Mouse (Mus musculus) frontal cortex, adult 2 months (tissue): ENCODE measurements around the gene Vmn1r211. TPM values are rescaled to one million over a fixed set of nuclear protein-coding genes. Genes with fewer than 3 reads are reported as not detected.
A peak's percentile ranks its signal among the peaks of the same experiment; 100 is the strongest.
"Not testable (repeated sequence)": the region's sequence is repeated elsewhere in the genome, so short reads cannot be mapped to it uniquely, and the experiment has no call there.

ENCODE experiments used
- DNase-seq, 2 experiments: peaks; one replicate each; pipeline ENCODE4 v3.0.0; 2022; ENCODE audit warnings: low spot score in 1 of 2; ENCODE audit errors: extremely low spot score in 1 of 2
- polyA plus RNA-seq: library from polyadenylated mRNA; depleted of rRNA; stranded (reverse); fragments of >200 nt; gene quantifications from 2 replicates; pipeline ENCODE4 v1.2.3, GENCODE M21; 2012; rRNA removed

Gene Vmn1r211
- not detected in 2 replicates for polyA plus RNA-seq

- no peak for DNase-seq
Observed at GRCm38 (mm10) chr13:22857461-22857860, at the start of gene Vmn1r211. TSS of gene Vmn1r211 (minus strand) at chr13:22857561.

GRCm38 (mm10) chr13:22884105-22884504 is 26.7 kb upstream of the Vmn1r211 start, which contains the start of gene Vmn1r212:
TSS of gene Vmn1r212 (minus strand) at chr13:22884205.
- no peak for DNase-seq

GRCm38 (mm10) chr13:22879257-22879656 is 21.9 kb upstream of the Vmn1r211 start:
- DNase-seq, result no peak

GRCm38 (mm10) chr13:22854760-22855159 is 2.6 kb downstream of the Vmn1r211 start:
- no peak for DNase-seq

GRCm38 (mm10) chr13:22846798-22847197 is 10.6 kb downstream of the Vmn1r211 start:
- DNase-seq, result peak; percentile 3 to 22

- DNase-seq, result not testable (repeated sequence)
Observed at GRCm38 (mm10) chr13:22844304-22844703, 13.1 kb downstream of the Vmn1r211 start.

- DNase-seq, result no peak
Observed at GRCm38 (mm10) chr13:22831248-22831647, 26.1 kb downstream of the Vmn1r211 start, which contains the start of gene Vmn1r210. TSS of gene Vmn1r210 (minus strand) at chr13:22831348.

- DNase-seq, result not testable (repeated sequence)
Observed at GRCm38 (mm10) chr13:22829395-22829794, 28.0 kb downstream of the Vmn1r211 start.

- not testable (repeated sequence) for DNase-seq
Observed at GRCm38 (mm10) chr13:22821601-22822000, 35.8 kb downstream of the Vmn1r211 start.

- not testable (repeated sequence) for DNase-seq
Observed at GRCm38 (mm10) chr13:22809582-22809981, 47.8 kb downstream of the Vmn1r211 start, which contains the start of gene Vmn1r209. TSS of gene Vmn1r209 (minus strand) at chr13:22809682.

Other genes starting within 250 kb of the Vmn1r211 start
- gene Vmn1r206, start 233.3 kb downstream of the Vmn1r211 start, polyA plus RNA-seq, result 3.1 and 4.1 TPM in 2 replicates
- 0.22 and 0.25 TPM in 2 replicates for gene Vmn1r207-ps, start 127.9 kb downstream of the Vmn1r211 start, polyA plus RNA-seq
- 0.24 and 0.42 TPM in 2 replicates for gene Vmn1r208, start 80.2 kb downstream of the Vmn1r211 start, polyA plus RNA-seq
- gene Vmn1r209, start 47.9 kb downstream of the Vmn1r211 start, polyA plus RNA-seq, result 0.14 and 0.27 TPM in 2 replicates
- not detected in 2 replicates for gene Vmn1r210, start 26.2 kb downstream of the Vmn1r211 start, polyA plus RNA-seq
- not detected in 2 replicates for gene Vmn1r212, start 26.6 kb upstream of the Vmn1r211 start, polyA plus RNA-seq
- not detected in 2 replicates for gene Vmn1r213, start 150.1 kb upstream of the Vmn1r211 start, polyA plus RNA-seq
- gene Vmn1r214, start 172.9 kb upstream of the Vmn1r211 start, polyA plus RNA-seq, result not detected in 2 replicates
- not detected in 2 replicates for gene Vmn1r215, start 210.5 kb upstream of the Vmn1r211 start, polyA plus RNA-seq